Mouse (Mus musculus) liver, embryonic 14.5 days (tissue): ENCODE measurements around the gene Olfr1471. TPM values are rescaled to one million over a fixed set of nuclear protein-coding genes. Genes with fewer than 3 reads are reported as not detected.

Experiments
- ATAC-seq: fragments of 200-750 bp; cut with Nextera tagmentation; 2 replicates; pipeline ENCODE4 v1.8.0; 2017; ENCODE audit warnings: moderate number of reproducible peaks, mild to moderate bottlenecking, moderate library complexity; ENCODE audit not compliant: insufficient read depth
- DNase-seq, 3 experiments: peaks; one replicate each; pipeline ENCODE4 v3.0.0-alpha.2; 2012 to 2013; ENCODE audit warnings: low read depth in 3 of 3, low spot score in 3 of 3
- H3K27ac ChIP-seq: fragments of 300-500 bp; sonication (generic); 2 replicates; pipeline ENCODE4 v1.5.1; 2014; ENCODE audit warnings: moderate library complexity, mild to moderate bottlenecking, control low read depth, inconsistent platforms
- H3K27me3 ChIP-seq: fragments of 300-500 bp; sonication (generic); 2 replicates; pipeline ENCODE4 v1.6.1; 2014; ENCODE audit warnings: mild to moderate bottlenecking, low read length, moderate library complexity; ENCODE audit not compliant: control insufficient read depth, insufficient read depth
- H3K36me3 ChIP-seq: fragments of 300-500 bp; sonication (generic); replicated peaks from 2 replicates; pipeline ENCODE4 v1.6.1; 2014; ENCODE audit warnings: low read depth; ENCODE audit not compliant: control insufficient read depth, insufficient read depth
- H3K4me1 ChIP-seq, 2 experiments: fragments of 200-500 bp in 1 of 2; fragments of 300-500 bp in 1 of 2; sonication (generic) in 1 of 2; replicated peaks; 2 replicates each; pipeline ENCODE4 v1.6.1; 2012 to 2014; ENCODE audit warnings: antibody characterized with exemption in 1 of 2, inconsistent platforms in 1 of 2, low read length in 1 of 2; ENCODE audit not compliant: control insufficient read depth in 2 of 2, insufficient read depth in 2 of 2
- H3K4me2 ChIP-seq: fragments of 300-500 bp; sonication (generic); 2 replicates; pipeline ENCODE4 v1.6.1; 2014; ENCODE audit warnings: low read depth, mild to moderate bottlenecking, control low read depth, moderate library complexity
- H3K4me3 ChIP-seq, 2 experiments: fragments of 200-500 bp in 1 of 2; fragments of 300-500 bp in 1 of 2; sonication (generic) in 1 of 2; 2 replicates each; pipeline ENCODE4 v1.5.1; 2012 to 2014; ENCODE audit warnings: low read depth in 2 of 2, low read length in 2 of 2, mild to moderate bottlenecking in 2 of 2, control low read depth in 1 of 2, inconsistent platforms in 1 of 2, moderate library complexity in 1 of 2; ENCODE audit not compliant: insufficient read depth in 1 of 2
- H3K9ac ChIP-seq: fragments of 300-500 bp; sonication (generic); replicated peaks from 2 replicates; pipeline ENCODE4 v1.6.1; 2014; ENCODE audit warnings: mild to moderate bottlenecking, control low read depth, moderate library complexity
- H3K9me3 ChIP-seq: fragments of 300-500 bp; sonication (generic); 2 replicates; pipeline ENCODE4 v1.6.1; 2016; ENCODE audit warnings: low read length, mixed read lengths; ENCODE audit not compliant: control insufficient read depth
- CTCF ChIP-seq: IDR thresholded peaks from 2 replicates; pipeline ENCODE4 v1.5.1; 2016; ENCODE audit warnings: antibody characterized with exemption, low read depth, control low read depth
- EP300 ChIP-seq: IDR thresholded peaks from 2 replicates; pipeline ENCODE4 v1.6.1; 2016; ENCODE audit warnings: antibody characterized with exemption, low read depth
- WGBS: fragments of 180-500 bp; shearing (Covaris S2); extraction: QIAGEN DNeasy Blood & Tissue Kit; methylation state at CpG from one replicate; pipeline ENCODE4 v1.1.7; 2014; ENCODE audit not compliant: insufficient replicate concordance; 5-methylcytosine and 5-hydroxymethylcytosine counted together
- polyA plus RNA-seq, 2 experiments: library from polyadenylated mRNA; depleted of rRNA in 1 of 2; stranded (reverse) in 1 of 2; unstranded in 1 of 2; fragments of >200 nt; fragmentation: Nextera tagmentation in 1 of 2; extraction: Ambion mirVana in 1 of 2; gene quantifications; 2 replicates each; pipeline versions ENCODE4 v1.2.1 to v1.2.3; 2012 to 2014

Gene Olfr1471
- polyA plus RNA-seq, 2 experiments, result not detected

DNA sequence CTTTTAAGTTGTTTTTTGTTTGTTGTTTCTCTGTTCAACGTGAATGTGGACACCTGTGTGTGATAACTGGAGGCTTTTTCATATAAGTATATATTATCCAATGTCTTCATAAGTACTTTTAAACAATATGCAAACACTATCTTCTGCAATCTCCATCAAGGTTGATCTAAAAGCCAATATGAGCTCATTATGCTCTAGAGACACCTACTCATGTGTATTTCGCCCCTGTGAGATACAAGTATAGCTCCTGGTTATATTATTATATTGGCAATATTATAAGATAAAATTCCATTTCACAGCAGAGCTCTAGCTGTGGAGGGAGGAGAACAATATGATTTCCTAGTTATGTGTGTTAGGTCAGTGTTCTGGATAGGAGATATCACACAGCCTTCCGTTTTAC lies 57.0 kb downstream of the Olfr1471 start, which contains the start of gene Olfr1477:
TSS of gene Olfr1477 (plus strand) at position 301 of the 400 bp plus-strand sequence.
- DNase-seq (no peak), ATAC-seq (no peak)
- H3K4me3 ChIP-seq, result no peak within 1 kb of the TSS
- no peak within 1 kb of the TSS for H3K27ac ChIP-seq
- H3K9me3 ChIP-seq, result no peaks in the 10 kb centered on the region
- no peak within 1 kb of the TSS for H3K4me2 ChIP-seq
- no peaks in the 10 kb centered on the region for H3K4me1 ChIP-seq
- H3K9ac ChIP-seq, result no peak within 1 kb of the TSS
- 38% methylated on average over 3 of the region's 3 CpGs for WGBS
- TF ChIP-seq EP300, result no peak
- TF ChIP-seq CTCF, result no peak
- H3K36me3 ChIP-seq, result no peaks in the 10 kb centered on the region
- H3K27me3 ChIP-seq, result no peaks in the 10 kb centered on the region

Other genes with a start within 250 kb of the Olfr1471 start
- gene Olfr1463, start 212.1 kb upstream of the Olfr1471 start, polyA plus RNA-seq (2012; rRNA removed), result not detected in 2 replicates
- not detected in 2 replicates for gene Olfr1463, start 212.1 kb upstream of the Olfr1471 start, polyA plus RNA-seq (2014; fragmentation: Nextera tagmentation; extraction: Ambion mirVana)
- not detected in 2 replicates for gene Olfr1465, start 127.9 kb upstream of the Olfr1471 start, polyA plus RNA-seq (2012; rRNA removed)
- not detected in 2 replicates for gene Olfr1465, start 127.9 kb upstream of the Olfr1471 start, polyA plus RNA-seq (2014; fragmentation: Nextera tagmentation; extraction: Ambion mirVana)
- not detected in 2 replicates for gene Olfr1466, start 104.5 kb upstream of the Olfr1471 start, polyA plus RNA-seq (2012; rRNA removed)
- not detected in 2 replicates for gene Olfr1466, start 104.5 kb upstream of the Olfr1471 start, polyA plus RNA-seq (2014; fragmentation: Nextera tagmentation; extraction: Ambion mirVana)
- gene Olfr1467, start 81.2 kb upstream of the Olfr1471 start, polyA plus RNA-seq (2012; rRNA removed), result not detected in 2 replicates
- not detected in 2 replicates for gene Olfr1467, start 81.2 kb upstream of the Olfr1471 start, polyA plus RNA-seq (2014; fragmentation: Nextera tagmentation; extraction: Ambion mirVana)
- not detected in 2 replicates for gene Olfr1469, start 35.6 kb upstream of the Olfr1471 start, polyA plus RNA-seq (2012; rRNA removed)
- not detected in 2 replicates for gene Olfr1469, start 35.6 kb upstream of the Olfr1471 start, polyA plus RNA-seq (2014; fragmentation: Nextera tagmentation; extraction: Ambion mirVana)
- not detected in 2 replicates for gene Olfr1472, start 12.7 kb downstream of the Olfr1471 start, polyA plus RNA-seq (2012; rRNA removed)
- not detected in 2 replicates for gene Olfr1472, start 12.7 kb downstream of the Olfr1471 start, polyA plus RNA-seq (2014; fragmentation: Nextera tagmentation; extraction: Ambion mirVana)
- gene Olfr1474, start 26.2 kb downstream of the Olfr1471 start, polyA plus RNA-seq (2012; rRNA removed), result not detected in 2 replicates
- gene Olfr1474, start 26.2 kb downstream of the Olfr1471 start, polyA plus RNA-seq (2014; fragmentation: Nextera tagmentation; extraction: Ambion mirVana), result not detected in 2 replicates
- gene Olfr1475, start 36.8 kb downstream of the Olfr1471 start, polyA plus RNA-seq (2012; rRNA removed), result not detected in 2 replicates
- gene Olfr1475, start 36.8 kb downstream of the Olfr1471 start, polyA plus RNA-seq (2014; fragmentation: Nextera tagmentation; extraction: Ambion mirVana), result not detected in 2 replicates
- gene Olfr1477, start 57.1 kb downstream of the Olfr1471 start, polyA plus RNA-seq (2012; rRNA removed), result not detected in 2 replicates
- gene Olfr1477, start 57.1 kb downstream of the Olfr1471 start, polyA plus RNA-seq (2014; fragmentation: Nextera tagmentation; extraction: Ambion mirVana), result not detected in 2 replicates
- gene Olfr1480, start 84.5 kb downstream of the Olfr1471 start, polyA plus RNA-seq (2012; rRNA removed), result not detected in 2 replicates
- gene Olfr1480, start 84.5 kb downstream of the Olfr1471 start, polyA plus RNA-seq (2014; fragmentation: Nextera tagmentation; extraction: Ambion mirVana), result not detected in 2 replicates
- not detected in 2 replicates for gene Olfr1484, start 140.1 kb downstream of the Olfr1471 start, polyA plus RNA-seq (2012; rRNA removed)
- gene Olfr1484, start 140.1 kb downstream of the Olfr1471 start, polyA plus RNA-seq (2014; fragmentation: Nextera tagmentation; extraction: Ambion mirVana), result not detected in 2 replicates
- not detected in 2 replicates for gene Olfr1487, start 174.0 kb downstream of the Olfr1471 start, polyA plus RNA-seq (2012; rRNA removed)
- not detected in 2 replicates for gene Olfr1487, start 174.0 kb downstream of the Olfr1471 start, polyA plus RNA-seq (2014; fragmentation: Nextera tagmentation; extraction: Ambion mirVana)
- not detected in 2 replicates for gene Olfr1489, start 188.2 kb downstream of the Olfr1471 start, polyA plus RNA-seq (2012; rRNA removed)
- not detected in 2 replicates for gene Olfr1489, start 188.2 kb downstream of the Olfr1471 start, polyA plus RNA-seq (2014; fragmentation: Nextera tagmentation; extraction: Ambion mirVana)
- gene Olfr1490, start 207.7 kb downstream of the Olfr1471 start, polyA plus RNA-seq (2012; rRNA removed), result not detected in 2 replicates
- gene Olfr1490, start 207.7 kb downstream of the Olfr1471 start, polyA plus RNA-seq (2014; fragmentation: Nextera tagmentation; extraction: Ambion mirVana), result not detected in 2 replicates